Mouse (Mus musculus) spleen, postnatal 14 days (tissue): ENCODE data around the gene Vmn1r85.
A peak's percentile ranks its signal among the peaks of the same experiment; 100 is the strongest.
"Not testable (repeated sequence)": the region's sequence is repeated elsewhere in the genome, so short reads cannot be mapped to it uniquely, and the experiment has no call there.

Experiments
- DNase-seq, 2 experiments: peaks; one replicate each; pipeline ENCODE4 v3.0.0; 2021 to 2022; ENCODE audit warnings: low spot score in 2 of 2

The Vmn1r85 gene

GRCm38 (mm10) chr7:13095073-13095472, at the start of gene Vmn1r85:
Vmn1r85 (minus strand) TSS chr7:13095173.
- DNase-seq = no peak

- no peak for DNase-seq
Observed at GRCm38 (mm10) chr7:13140057-13140456, 45.1 kb upstream of the Vmn1r85 start, which contains the start of gene Vmn1r87. Vmn1r87 (minus strand) TSS chr7:13140157.

GRCm38 (mm10) chr7:13137340-13137739, 42.4 kb upstream of the Vmn1r85 start:
- DNase-seq = no peak

- no peak for DNase-seq
Observed at GRCm38 (mm10) chr7:13131856-13132255, 36.9 kb upstream of the Vmn1r85 start.

- DNase-seq = peak in 1 of 2 experiments; percentile 2
Observed at GRCm38 (mm10) chr7:13123554-13124153, 28.7 kb upstream of the Vmn1r85 start.

GRCm38 (mm10) chr7:13119817-13120216, 24.8 kb upstream of the Vmn1r85 start, which contains the start of gene Vmn1r86:
Vmn1r86 (minus strand) TSS chr7:13119917.
- no peak for DNase-seq

GRCm38 (mm10) chr7:13072293-13072692, 22.7 kb downstream of the Vmn1r85 start:
- no peak for DNase-seq

GRCm38 (mm10) chr7:13063399-13063798, 31.6 kb downstream of the Vmn1r85 start:
- DNase-seq = not testable (repeated sequence)

- no peak for DNase-seq
Observed at GRCm38 (mm10) chr7:13059536-13059935, 35.4 kb downstream of the Vmn1r85 start.

GRCm38 (mm10) chr7:13056913-13057700, 37.9 kb downstream of the Vmn1r85 start:
- DNase-seq = no peak

GRCm38 (mm10) chr7:13054287-13055010, 40.5 kb downstream of the Vmn1r85 start, which contains the start of gene Mzf1:
Mzf1 (minus strand) TSS chr7:13054764.
- peak; percentile 64 to 80 for DNase-seq

GRCm38 (mm10) chr7:13053961-13054286, 41.0 kb downstream of the Vmn1r85 start:
- no peak for DNase-seq

- DNase-seq = no peak
Observed at GRCm38 (mm10) chr7:13053501-13053900, 41.5 kb downstream of the Vmn1r85 start.

GRCm38 (mm10) chr7:13053001-13053400, 42.0 kb downstream of the Vmn1r85 start:
- DNase-seq = no peak

- DNase-seq = peak in 1 of 2 experiments; percentile 60
Observed at GRCm38 (mm10) chr7:13046084-13046483, 48.9 kb downstream of the Vmn1r85 start.

- DNase-seq = no peak
Observed at GRCm38 (mm10) chr7:13044254-13044625, 50.7 kb downstream of the Vmn1r85 start.

GRCm38 (mm10) chr7:13043445-13044253, 51.3 kb downstream of the Vmn1r85 start:
- DNase-seq = no peak

GRCm38 (mm10) chr7:13043120-13043444, 51.9 kb downstream of the Vmn1r85 start:
- DNase-seq = no peak

- no peak for DNase-seq
Observed at GRCm38 (mm10) chr7:13042511-13042910, 52.5 kb downstream of the Vmn1r85 start.

- no peak for DNase-seq
Observed at GRCm38 (mm10) chr7:13041256-13041655, 53.7 kb downstream of the Vmn1r85 start.

- DNase-seq = no peak
Observed at GRCm38 (mm10) chr7:13039181-13039580, 55.8 kb downstream of the Vmn1r85 start.
